Mouse (Mus musculus) skeletal muscle tissue, adult 2 months (tissue): ENCODE results near the gene Tbc1d7.

Source experiments
- DNase-seq: peaks from one replicate; pipeline ENCODE4 v3.0.0-alpha.2; 2012; ENCODE audit warnings: low read depth, low spot score

The Tbc1d7 gene

GRCm38 (mm10) chr13:43171020-43171710 is at the start of gene Tbc1d7:
TSS of gene Tbc1d7 (minus strand) at chr13:43171501.
- DNase-seq, result peak; percentile 96

DNA sequence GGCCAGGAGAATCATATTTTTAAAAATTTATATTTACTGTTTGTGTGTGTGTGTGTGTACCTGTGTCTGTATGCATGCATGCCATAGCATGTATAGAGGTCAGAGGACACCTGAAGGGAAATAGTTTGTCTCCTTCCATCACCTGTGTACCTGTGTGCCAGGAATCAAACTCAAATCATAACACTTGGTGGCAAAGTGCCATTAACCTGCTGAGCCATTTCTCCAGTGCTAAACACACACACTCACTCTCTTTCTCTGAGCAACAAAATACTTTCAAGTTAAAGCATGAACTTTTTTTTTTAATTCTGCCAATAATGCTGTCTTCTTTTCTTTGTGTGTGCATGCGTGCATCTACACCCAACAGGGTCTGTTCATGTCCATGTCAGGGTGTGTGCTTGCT is 49.3 kb upstream of the Tbc1d7 start:
- DNase-seq, result no peak

DNA sequence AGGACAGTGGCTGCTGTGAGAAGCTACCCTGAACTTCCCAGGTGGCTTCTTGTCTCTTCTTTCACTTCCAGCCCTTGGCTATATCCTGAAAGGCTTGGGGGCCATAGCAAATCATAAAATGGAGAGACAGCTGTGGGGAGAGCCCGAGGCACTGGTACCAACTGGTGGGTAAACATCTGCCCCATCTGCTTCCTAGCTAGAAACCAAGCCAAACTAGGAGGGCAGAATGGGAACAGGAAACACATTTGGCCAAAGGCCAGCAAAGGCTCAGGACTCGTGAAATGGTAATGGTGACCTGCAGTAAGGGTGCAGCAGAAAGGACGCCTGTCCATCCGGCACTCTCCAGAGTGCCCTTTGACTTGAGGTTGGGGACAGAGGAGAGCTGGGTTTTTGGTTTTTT is 47.5 kb upstream of the Tbc1d7 start:
- no peak for DNase-seq

DNA sequence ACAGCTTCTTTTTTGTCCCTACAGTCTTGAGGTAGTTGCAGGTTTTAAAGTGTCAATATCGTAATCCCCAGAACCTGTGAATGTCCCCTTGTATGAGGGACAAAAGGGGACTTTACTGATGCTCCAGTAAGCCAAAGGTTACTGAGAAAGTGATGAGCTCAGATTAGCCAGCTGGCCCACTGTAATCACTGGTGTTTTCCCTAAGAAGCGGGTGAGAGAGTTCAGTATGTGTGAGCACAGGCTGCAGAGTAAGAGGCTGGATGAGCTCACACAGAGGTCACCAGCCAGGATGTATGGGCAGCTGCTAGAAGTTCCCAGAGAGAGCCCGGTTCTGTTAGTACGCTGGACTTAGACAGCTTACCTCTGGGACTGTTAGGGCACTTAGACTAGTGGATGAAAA is 47.0 kb upstream of the Tbc1d7 start:
- no peak for DNase-seq

DNA sequence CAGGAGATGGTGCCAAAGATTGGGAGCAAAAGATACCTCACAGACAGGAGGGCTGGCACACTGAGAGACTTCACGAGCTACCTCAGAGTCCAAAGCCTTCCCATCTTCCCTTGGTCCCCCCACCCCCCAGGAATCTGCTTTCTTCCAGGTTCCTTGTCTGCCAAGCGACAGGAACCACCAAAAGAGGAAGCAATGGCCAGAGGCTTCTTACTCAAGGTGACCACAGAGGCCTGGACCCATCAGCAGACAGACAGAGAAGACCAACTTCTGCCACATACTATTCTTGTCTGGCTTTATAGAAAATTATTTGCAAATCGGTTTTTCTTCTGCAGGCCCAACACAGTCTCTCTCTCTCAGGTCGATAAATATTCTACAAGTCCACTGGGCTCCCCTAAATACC is 46.4 kb upstream of the Tbc1d7 start:
- DNase-seq, result no peak

GRCm38 (mm10) chr13:43217059-43217458 is 45.8 kb upstream of the Tbc1d7 start:
- DNase-seq, result no peak

GRCm38 (mm10) chr13:43215994-43216706 is 44.8 kb upstream of the Tbc1d7 start:
- no peak for DNase-seq

GRCm38 (mm10) chr13:43215144-43215993 is 44.1 kb upstream of the Tbc1d7 start:
- DNase-seq, result no peak

GRCm38 (mm10) chr13:43212338-43212737 is 41.0 kb upstream of the Tbc1d7 start:
- peak; percentile 47 for DNase-seq

DNA sequence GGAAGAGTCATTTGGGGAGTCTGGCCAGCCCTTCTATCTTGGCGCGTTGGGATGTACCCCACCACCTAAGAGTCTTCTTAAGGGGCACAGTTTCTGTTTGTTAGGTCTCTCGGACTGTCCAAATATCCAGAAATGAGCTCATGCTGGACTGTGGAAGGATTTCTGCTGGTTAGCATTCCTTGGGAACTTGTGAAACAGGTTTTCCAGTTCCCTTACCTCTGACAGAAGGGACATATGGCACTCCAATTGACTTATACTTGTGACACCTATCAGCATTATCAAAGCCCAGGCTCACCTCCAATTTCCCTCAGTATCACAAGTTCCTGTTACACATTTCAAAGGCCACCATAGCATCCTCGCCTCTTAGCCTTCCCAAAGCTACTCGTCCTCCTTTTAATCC is 39.7 kb upstream of the Tbc1d7 start:
- DNase-seq, result no peak

GRCm38 (mm10) chr13:43209560-43209959 is 38.3 kb upstream of the Tbc1d7 start:
- DNase-seq, result no peak

DNA sequence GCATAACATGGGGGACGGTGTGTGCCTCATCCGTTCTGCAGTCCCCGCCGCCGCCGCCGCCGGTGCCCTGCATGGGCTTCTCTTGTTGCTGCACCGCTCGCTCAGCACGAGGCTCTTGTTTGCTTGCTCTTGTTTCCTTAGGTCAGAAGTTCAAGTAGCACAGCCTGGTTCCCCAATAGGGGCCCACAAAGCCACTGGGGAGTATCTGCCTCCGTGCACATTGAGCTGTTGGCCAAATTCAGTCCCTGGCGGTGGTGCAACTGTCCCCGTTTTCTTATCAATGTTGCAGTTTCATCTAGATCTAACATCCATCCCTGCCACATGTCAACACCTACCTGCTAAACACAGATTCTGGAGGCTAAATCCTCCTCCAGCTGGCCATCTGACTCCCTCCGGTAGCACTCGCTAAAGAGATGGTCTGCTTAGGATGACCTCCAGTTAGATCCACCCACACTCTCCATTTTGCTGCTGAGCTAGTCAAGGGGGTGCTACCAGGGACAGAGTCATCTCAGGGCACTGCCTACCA is 37.7 kb upstream of the Tbc1d7 start:
- DNase-seq, result no peak

- DNase-seq, result no peak
These were observed 34.9 kb upstream of the Tbc1d7 start for GRCm38 (mm10) chr13:43206118-43206683.

- DNase-seq, result no peak
These were observed 32.3 kb upstream of the Tbc1d7 start for GRCm38 (mm10) chr13:43203641-43204040.

DNA sequence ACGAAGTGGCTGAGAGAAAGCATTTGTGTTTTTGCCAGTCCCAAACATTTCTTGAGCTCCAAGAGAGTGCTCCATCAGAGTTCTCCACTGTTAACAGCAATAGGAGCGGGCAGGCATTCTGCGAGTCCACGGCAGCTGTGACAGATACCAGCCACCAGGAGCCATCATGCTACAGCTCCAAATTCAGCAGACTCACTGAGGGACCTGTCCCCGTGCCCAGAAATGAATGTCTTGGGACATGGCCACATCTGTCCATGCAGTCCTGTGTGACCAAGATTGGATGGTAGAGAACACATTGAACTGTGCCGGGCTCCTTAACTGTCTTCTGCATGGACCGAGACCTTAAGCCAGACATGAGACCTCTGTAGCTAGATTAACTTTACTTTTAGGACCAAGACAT is 31.9 kb upstream of the Tbc1d7 start:
- no peak for DNase-seq

GRCm38 (mm10) chr13:43202351-43202750 is 31.1 kb upstream of the Tbc1d7 start:
- no peak for DNase-seq

DNA sequence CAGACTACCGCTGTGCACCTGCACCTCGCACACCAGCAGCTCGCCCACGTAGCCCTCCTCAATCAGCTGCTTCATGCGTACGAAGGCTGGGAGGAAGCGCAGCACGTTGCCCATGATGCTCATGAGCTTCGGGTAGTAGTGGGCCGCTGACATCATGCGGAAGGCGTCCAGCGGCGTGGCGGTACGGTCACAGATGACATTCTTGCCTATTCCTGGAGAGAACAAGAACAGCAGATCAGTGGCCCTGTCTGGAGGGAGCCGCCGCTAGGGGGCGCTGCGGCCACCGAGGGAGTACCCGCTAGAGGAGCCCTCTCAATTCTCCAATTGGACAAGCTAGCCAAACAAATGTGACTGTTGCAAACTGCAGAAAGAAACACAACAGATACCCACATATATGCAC is 29.7 kb upstream of the Tbc1d7 start:
- no peak for DNase-seq

DNA sequence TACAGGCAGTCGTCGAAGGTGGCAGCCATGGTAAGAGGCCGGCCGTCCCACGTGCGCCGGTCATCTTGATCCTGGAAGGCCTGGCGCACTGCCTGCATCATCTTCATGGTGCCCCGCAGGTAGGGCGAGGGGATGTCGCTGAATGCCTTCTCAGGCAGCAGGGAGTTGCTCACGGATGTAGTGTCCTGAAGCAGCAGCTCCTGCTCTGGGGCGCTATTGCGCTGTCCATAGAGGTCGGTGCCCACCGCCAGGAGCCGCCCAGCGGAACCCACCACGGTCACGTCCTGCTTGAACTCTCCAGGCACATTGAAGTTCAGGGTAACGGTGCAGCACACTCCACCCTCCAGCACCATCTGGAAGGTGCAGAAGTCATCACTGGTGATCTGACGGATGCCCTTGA is 29.2 kb upstream of the Tbc1d7 start:
- DNase-seq, result no peak

GRCm38 (mm10) chr13:43199749-43200148 is 28.4 kb upstream of the Tbc1d7 start:
- no peak for DNase-seq

DNA sequence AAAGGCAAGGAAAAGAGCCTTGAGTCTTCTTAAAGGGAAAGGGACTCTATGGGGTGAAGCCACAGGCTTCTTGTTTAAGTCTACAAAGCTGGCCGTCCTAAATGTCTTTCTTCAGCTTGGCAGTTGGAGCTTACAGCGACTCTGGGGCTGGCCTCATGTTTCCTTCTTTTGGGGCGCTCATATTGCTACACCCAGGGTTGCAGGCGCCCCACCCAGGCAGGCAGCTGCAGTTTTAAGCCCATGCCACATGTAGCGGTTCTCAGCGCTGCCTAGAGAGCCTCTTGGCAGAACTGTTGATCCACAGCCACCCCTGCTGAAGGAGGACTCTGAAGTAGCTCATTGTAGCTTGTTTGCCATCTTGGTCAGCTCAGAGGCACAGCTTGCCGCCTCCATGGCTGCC is 28.0 kb upstream of the Tbc1d7 start:
- DNase-seq, result no peak

DNA sequence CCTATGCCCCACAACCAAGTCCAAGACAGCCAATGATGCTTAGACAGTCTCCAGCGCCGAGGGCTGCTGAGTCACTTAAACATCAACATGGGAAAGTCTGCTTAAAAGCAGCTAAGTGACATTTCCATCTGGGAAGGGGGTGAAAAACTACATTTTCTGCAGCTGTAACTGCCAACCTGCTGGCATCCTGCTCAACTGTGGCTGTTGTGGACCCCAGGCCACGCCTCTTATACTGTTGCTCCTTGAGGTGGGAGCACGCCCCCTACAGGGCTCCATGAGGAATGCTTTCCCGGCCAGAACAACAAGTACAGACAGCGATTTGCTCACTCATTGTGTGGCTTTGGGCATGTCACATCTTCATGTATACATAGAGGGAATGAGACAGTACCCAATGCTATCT is 25.9 kb upstream of the Tbc1d7 start:
- DNase-seq, result no peak

- no peak for DNase-seq
These were observed 24.7 kb upstream of the Tbc1d7 start for GRCm38 (mm10) chr13:43196000-43196399.
